Mouse (Mus musculus) embryo, embryonic 10.5 days (tissue): ENCODE measurements around the gene Tuba1c.

Source experiments
- DNase-seq: peaks from one replicate; pipeline ENCODE4 v3.0.0-alpha.2; 2015; ENCODE audit warnings: low spot score

Gene Tuba1c

GRCm38 (mm10) chr15:99029619-99030584, at the start of gene Tuba1c:
Gene Tuba1c (plus strand): TSS chr15:99029891.
- peak; percentile 93 for DNase-seq

GRCm38 (mm10) chr15:98980012-98980614, 49.6 kb upstream of the Tuba1c start:
- DNase-seq, result no peak

- DNase-seq, result no peak
Observed at GRCm38 (mm10) chr15:98982100-98982499, 47.6 kb upstream of the Tuba1c start.

GRCm38 (mm10) chr15:98983431-98984081, 46.1 kb upstream of the Tuba1c start:
- DNase-seq, result peak; percentile 83

- no peak for DNase-seq
Observed at GRCm38 (mm10) chr15:98984681-98985080, 45.0 kb upstream of the Tuba1c start.

GRCm38 (mm10) chr15:98985240-98985981, 44.3 kb upstream of the Tuba1c start:
- DNase-seq, result peak; percentile 82

GRCm38 (mm10) chr15:98985982-98986715, 43.5 kb upstream of the Tuba1c start:
- no peak for DNase-seq

- DNase-seq, result peak; percentile 72
Observed at GRCm38 (mm10) chr15:98987077-98987630, 42.5 kb upstream of the Tuba1c start.

GRCm38 (mm10) chr15:98987661-98988181, 42.0 kb upstream of the Tuba1c start:
- DNase-seq, result no peak

GRCm38 (mm10) chr15:98988787-98989186, 40.9 kb upstream of the Tuba1c start:
- no peak for DNase-seq

GRCm38 (mm10) chr15:98989701-98990430, 39.8 kb upstream of the Tuba1c start:
- DNase-seq, result no peak

GRCm38 (mm10) chr15:98990669-98991539, 38.8 kb upstream of the Tuba1c start:
- DNase-seq, result peak; percentile 70

- no peak for DNase-seq
Observed at GRCm38 (mm10) chr15:98991540-98992050, 38.1 kb upstream of the Tuba1c start.

- peak; percentile 72 for DNase-seq
Observed at GRCm38 (mm10) chr15:98992086-98992912, 37.4 kb upstream of the Tuba1c start.

- peak; percentile 95 for DNase-seq
Observed at GRCm38 (mm10) chr15:98993093-98993793, 36.4 kb upstream of the Tuba1c start.

GRCm38 (mm10) chr15:98993865-98994264, 35.8 kb upstream of the Tuba1c start:
- peak; percentile 97 for DNase-seq

- no peak for DNase-seq
Observed at GRCm38 (mm10) chr15:98994957-98995520, 34.7 kb upstream of the Tuba1c start.
